11 mouse cellular contexts compared by ENCODE assay signal in the genomic region with DNA sequence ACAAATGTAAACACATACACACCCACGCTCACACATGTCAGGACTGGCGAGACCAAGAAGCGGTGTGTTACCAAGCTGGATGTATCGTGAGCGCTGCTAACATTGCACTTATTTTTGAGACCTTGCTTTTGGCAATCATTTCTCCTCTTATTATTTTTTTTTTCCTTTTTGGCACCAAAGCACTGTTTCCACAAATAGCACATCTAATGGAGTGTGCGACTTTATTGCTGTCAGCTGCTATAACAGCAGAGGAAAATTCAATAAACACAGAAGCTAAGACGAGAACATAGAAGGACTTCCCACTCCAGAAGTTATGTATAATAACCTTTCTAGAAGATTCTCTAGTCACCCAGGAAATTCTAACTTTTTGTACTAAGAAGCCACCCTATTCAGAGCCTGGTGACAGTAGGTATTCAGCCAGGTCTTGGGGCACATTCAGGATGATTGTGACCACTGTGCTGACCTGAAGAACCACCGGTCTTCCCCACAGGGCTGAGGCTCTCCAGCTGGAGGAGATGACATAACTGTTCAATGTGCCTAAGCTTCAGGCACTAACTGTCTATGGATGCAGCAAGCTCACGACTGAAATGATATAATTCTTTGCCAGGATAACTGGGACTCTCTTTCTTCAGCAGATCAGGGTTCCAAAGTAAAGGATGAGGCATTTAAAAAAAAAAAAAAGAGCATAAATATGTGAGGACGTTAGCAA.
"Had no signal": no experiment of that assay in that cellular context is flagged by ENCODE, and none has a peak within 500 bp of the region (broad histone marks: within the 10 kb centered on the region; RNA-seq: fewer than 3 reads in every experiment).

No protein-coding gene starts in this region.

- H3K27ac ChIP-seq: limb, embryonic 12.5 days; liver, embryonic 14.5 days; macrophage; midbrain, embryonic 15.5 days; neural tube, embryonic 12.5 days; stomach, embryonic 15.5 days had no signal

- H3K9me3 ChIP-seq: limb, embryonic 12.5 days; midbrain, embryonic 15.5 days; neural tube, embryonic 12.5 days; stomach, embryonic 15.5 days had no signal

- DNase-seq: kidney, adult 11 months; kidney, postnatal 25 days; right cerebral cortex, postnatal 4 days had no signal

- H3K36me3 ChIP-seq: limb, embryonic 12.5 days; midbrain, embryonic 15.5 days; neural tube, embryonic 12.5 days; stomach, embryonic 15.5 days had no signal

- H3K4me1 ChIP-seq: limb, embryonic 12.5 days; megakaryocyte, embryonic 14.5 days; midbrain, embryonic 15.5 days; stomach, embryonic 15.5 days had no signal

- ATAC-seq: midbrain, embryonic 15.5 days had no signal

- H3K9ac ChIP-seq: limb, embryonic 12.5 days; liver, embryonic 14.5 days; midbrain, embryonic 15.5 days; neural tube, embryonic 12.5 days; stomach, embryonic 15.5 days had no signal

- H3K4me3 ChIP-seq: limb, embryonic 12.5 days; megakaryocyte, embryonic 14.5 days; midbrain, embryonic 15.5 days; neural tube, embryonic 12.5 days; stomach, embryonic 15.5 days had no signal

- H3K4me2 ChIP-seq: limb, embryonic 12.5 days; midbrain, embryonic 11.5 days; midbrain, embryonic 15.5 days; neural tube, embryonic 12.5 days; stomach, embryonic 15.5 days had no signal

- H3K27me3 ChIP-seq: limb, embryonic 12.5 days; megakaryocyte, embryonic 14.5 days; midbrain, embryonic 15.5 days; neural tube, embryonic 12.5 days; stomach, embryonic 15.5 days had no signal
